23 mouse cellular contexts compared by ENCODE assay signal in genomic region chr8:84429014-84429413, GRCm38 (mm10).
"Had no signal": no experiment of that assay in that cellular context is flagged by ENCODE, and none has a peak within 500 bp of the region (broad histone marks: within the 10 kb centered on the region; RNA-seq: fewer than 3 reads in every experiment).

No protein-coding gene starts in this region.

- H3K4me2 ChIP-seq: heart, embryonic 12.5 days; hindbrain, embryonic 13.5 days; hindbrain, embryonic 15.5 days; kidney, embryonic 15.5 days; limb, embryonic 12.5 days; liver, embryonic 12.5 days had no signal

- ATAC-seq: hindbrain, postnatal 0 days; intestine, embryonic 16.5 days; liver, embryonic 12.5 days had no signal

- H3K36me3 ChIP-seq: heart, embryonic 10.5 days; heart, embryonic 12.5 days; kidney, embryonic 15.5 days; limb, embryonic 10.5 days; limb, embryonic 12.5 days; liver, embryonic 12.5 days had no signal

- DNase-seq: gastrocnemius, adult 2 months; gastrocnemius, postnatal 10 days; gastrocnemius, postnatal 25 days; heart, adult 18-20 months; heart, postnatal 10 days; kidney, adult 11 months; kidney, adult 2 months; kidney, adult 9 months; kidney, postnatal 14 days; kidney, postnatal 36 days; layer of hippocampus, adult 9-11 months had no signal

- H3K27ac ChIP-seq: gastrocnemius, adult 2 months; heart, embryonic 10.5 days; hindbrain, embryonic 13.5 days; hindbrain, embryonic 15.5 days; hindbrain, postnatal 0 days; kidney, embryonic 15.5 days; kidney, postnatal 0 days; limb, embryonic 10.5 days; limb, embryonic 12.5 days; liver, embryonic 12.5 days; liver, embryonic 14.5 days had no signal

- H3K9me3 ChIP-seq: heart, embryonic 10.5 days; heart, embryonic 12.5 days; hindbrain, embryonic 13.5 days; hindbrain, embryonic 15.5 days; kidney, embryonic 15.5 days; limb, embryonic 10.5 days; limb, embryonic 12.5 days; liver, embryonic 12.5 days had no signal

- H3K27me3 ChIP-seq: hindbrain, embryonic 13.5 days; hindbrain, embryonic 15.5 days; kidney, embryonic 15.5 days; liver, embryonic 12.5 days had no signal

- H3K4me3 ChIP-seq: gastrocnemius, adult 2 months; heart, embryonic 10.5 days; heart, embryonic 12.5 days; hindbrain, embryonic 13.5 days; hindbrain, embryonic 15.5 days; kidney, embryonic 15.5 days; limb, embryonic 10.5 days; limb, embryonic 12.5 days; liver, embryonic 12.5 days had no signal

- H3K4me1 ChIP-seq: heart, embryonic 12.5 days; hindbrain, embryonic 15.5 days; kidney, embryonic 15.5 days; limb, embryonic 12.5 days; liver, embryonic 12.5 days had no signal

- H3K9ac ChIP-seq: heart, embryonic 12.5 days; hindbrain, embryonic 13.5 days; hindbrain, embryonic 15.5 days; kidney, embryonic 15.5 days; limb, embryonic 12.5 days; liver, embryonic 12.5 days; liver, embryonic 14.5 days had no signal
